Mouse (Mus musculus) limb, embryonic 11.5 days (tissue): ENCODE measurements around the gene Slc39a7. TPM values are rescaled to one million over a fixed set of nuclear protein-coding genes. Genes with fewer than 3 reads are reported as not detected.
"Not testable (repeated sequence)": the region's sequence is repeated elsewhere in the genome, so short reads cannot be mapped to it uniquely, and the experiment has no call there.

Experiments
- ATAC-seq: fragments of 200-750 bp; cut with Nextera tagmentation; 2 replicates; pipeline ENCODE4 v1.8.0; 2017; ENCODE audit warnings: low read depth; ENCODE audit not compliant: insufficient number of reproducible peaks, low FRiP score, low TSS enrichment
- DNase-seq: peaks from one replicate; pipeline ENCODE4 v3.0.0-alpha.2; 2015; ENCODE audit warnings: low spot score
- H3K27ac ChIP-seq: fragments of 300-500 bp; sonication (generic); replicated peaks from 2 replicates; pipeline ENCODE4 v1.5.1; 2014; ENCODE audit warnings: low read depth, mild to moderate bottlenecking, low read length
- H3K27me3 ChIP-seq: fragments of 300-500 bp; sonication (generic); 2 replicates; pipeline ENCODE4 v1.6.1; 2014; ENCODE audit warnings: mild to moderate bottlenecking, low read length, mixed read lengths; ENCODE audit not compliant: control insufficient read depth, insufficient read depth
- H3K36me3 ChIP-seq: fragments of 300-500 bp; sonication (generic); 2 replicates; pipeline ENCODE4 v1.6.1; 2014; ENCODE audit warnings: mild to moderate bottlenecking, low read length, moderate library complexity, mixed read lengths; ENCODE audit not compliant: control insufficient read depth, insufficient read depth
- H3K4me1 ChIP-seq: fragments of 300-500 bp; sonication (generic); 2 replicates; pipeline ENCODE4 v1.6.1; 2014; ENCODE audit warnings: low read length, mixed read lengths; ENCODE audit not compliant: control insufficient read depth, insufficient read depth
- H3K4me2 ChIP-seq: fragments of 300-500 bp; sonication (generic); 2 replicates; pipeline ENCODE4 v1.6.1; 2014; ENCODE audit warnings: low read depth, mild to moderate bottlenecking, moderate library complexity; ENCODE audit not compliant: severe bottlenecking
- H3K4me3 ChIP-seq: fragments of 300-500 bp; sonication (generic); 2 replicates; pipeline ENCODE4 v1.5.1; 2014; ENCODE audit warnings: low read depth, low read length
- H3K9ac ChIP-seq: fragments of 300-500 bp; sonication (generic); 2 replicates; pipeline ENCODE4 v1.6.1; 2014; ENCODE audit warnings: mild to moderate bottlenecking, low read length
- H3K9me3 ChIP-seq: fragments of 300-500 bp; sonication (generic); 2 replicates; pipeline ENCODE4 v1.6.1; 2016; ENCODE audit warnings: low read length; ENCODE audit not compliant: control insufficient read depth
- WGBS: fragments of 180-500 bp; shearing (Covaris S2); extraction: QIAGEN DNeasy Blood & Tissue Kit; methylation state at CpG from one replicate; pipeline ENCODE4 v1.1.7; 2014; 5-methylcytosine and 5-hydroxymethylcytosine counted together
- polyA plus RNA-seq: library from polyadenylated mRNA; unstranded; fragments of >200 nt; fragmentation: Nextera tagmentation; extraction: Ambion mirVana; gene quantifications from 2 replicates; pipeline ENCODE4 v1.2.1, GENCODE M21; 2014

Gene Slc39a7
- polyA plus RNA-seq, 1 experiment from 2014 or later, result 85.6 TPM

DNA sequence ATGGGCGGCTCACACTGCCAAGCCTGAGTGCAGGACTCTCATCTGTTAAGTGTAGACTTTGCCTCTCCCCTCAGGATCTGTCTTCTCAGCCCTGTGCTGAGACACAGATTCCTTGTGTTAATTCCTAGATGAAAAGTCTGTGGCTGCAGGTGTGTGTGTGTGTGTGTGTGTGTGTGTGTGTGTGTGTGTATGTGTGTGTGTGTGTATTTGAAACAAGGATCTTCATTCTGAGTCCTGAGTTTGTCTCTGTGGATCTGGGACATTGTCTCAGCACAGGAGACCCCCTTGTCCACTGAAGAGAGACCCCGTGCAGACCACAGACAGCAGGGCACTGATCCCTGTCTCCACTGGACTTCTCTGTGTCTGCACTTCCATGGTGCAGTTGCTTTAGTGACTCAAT is 30.7 kb downstream of the Slc39a7 start:
- DNase-seq, H3K4me1 ChIP-seq, H3K9ac ChIP-seq, H3K27ac ChIP-seq, H3K4me3 ChIP-seq, H3K9me3 ChIP-seq, ATAC-seq, H3K4me2 ChIP-seq, H3K36me3 ChIP-seq: not testable (repeated sequence)
- WGBS, result 60% methylated on average over 2 of the region's 2 CpGs
- peaks cover 20% of the 10 kb centered on the region for H3K27me3 ChIP-seq

DNA sequence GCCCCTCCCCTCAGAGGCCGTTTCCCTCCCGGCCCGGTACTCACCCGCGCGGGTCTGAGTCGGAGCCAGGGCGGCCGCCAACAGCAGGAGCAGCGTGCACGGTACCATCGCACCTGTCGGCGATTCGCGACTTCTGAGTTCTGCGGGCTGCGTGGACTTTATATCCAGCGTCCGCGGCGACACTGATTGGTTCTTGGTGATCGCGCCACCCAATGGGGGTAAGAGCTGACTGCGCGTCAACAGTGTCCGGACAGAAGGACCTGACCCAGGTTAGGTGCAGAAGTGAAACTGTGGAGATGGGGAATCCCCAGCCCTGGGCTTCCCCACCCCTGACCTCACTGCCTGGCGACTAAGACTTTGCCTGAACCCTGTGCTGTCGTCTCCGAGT is 31.3 kb downstream of the Slc39a7 start, which contains the start of gene H2-K1:
Gene H2-K1 (minus strand): TSS at position 198 of the 388 bp plus-strand sequence.
- H3K36me3 ChIP-seq, result no peaks in the 10 kb centered on the region
- peak within 1 kb of the TSS; percentile 92 for H3K4me2 ChIP-seq
- H3K9ac ChIP-seq, result peak within 1 kb of the TSS; percentile 37
- under 1% methylated on average over 27 of the region's 30 CpGs for WGBS
- H3K9me3 ChIP-seq, result no peaks in the 10 kb centered on the region
- DNase-seq (peak; percentile 76), ATAC-seq (0 out of 2 replicates have a peak, but pooled peaks have one; percentile 44)
- H3K27ac ChIP-seq, result no peak within 1 kb of the TSS
- H3K4me3 ChIP-seq, result peak within 1 kb of the TSS; percentile 41
- H3K4me1 ChIP-seq, result 0 out of 2 replicates have a peak, but pooled peaks cover 2% of the 10 kb centered on the region
- H3K27me3 ChIP-seq, result peaks cover 20% of the 10 kb centered on the region

DNA sequence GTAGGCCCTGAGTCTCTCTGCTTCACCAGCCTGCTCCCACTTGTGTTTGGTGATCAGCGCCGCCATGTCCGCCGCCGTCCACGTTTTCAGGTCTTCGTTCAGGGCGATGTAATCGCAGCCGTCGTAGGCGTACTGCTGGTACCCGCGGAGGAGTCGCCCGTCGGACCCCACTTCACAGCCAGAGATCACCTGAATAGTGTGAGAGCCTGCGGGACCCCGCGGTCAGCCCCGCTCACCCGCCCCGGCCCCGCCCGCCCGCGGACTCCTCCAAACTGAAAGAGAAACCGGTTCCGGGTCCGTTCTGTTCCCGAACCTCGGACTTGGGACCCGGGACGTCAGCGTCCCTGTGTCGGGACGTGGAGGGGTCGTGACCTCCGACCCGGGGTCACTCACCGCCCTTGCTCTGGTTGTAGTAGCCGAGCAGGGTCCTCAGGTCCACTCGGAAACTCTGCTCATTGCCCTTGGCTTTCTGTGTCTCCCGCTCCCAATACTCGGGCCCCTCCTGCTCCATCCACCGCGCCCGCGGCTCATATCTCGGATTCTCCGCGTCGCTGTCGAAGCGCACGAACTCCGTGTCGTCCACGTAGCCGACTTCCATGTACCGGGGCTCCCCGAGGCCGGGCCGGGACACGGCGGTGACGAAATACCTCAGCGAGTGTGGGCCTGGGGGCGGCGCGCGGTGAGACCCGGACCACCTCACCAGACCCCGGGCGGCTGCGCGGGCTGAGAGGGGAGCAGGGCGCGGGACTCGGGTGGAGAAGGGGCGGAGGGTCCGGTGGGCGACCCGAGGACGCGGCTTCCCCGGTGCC is 31.9 kb downstream of the Slc39a7 start:
- DNase-seq, result peak; percentile 47
- Histone ChIP-seq H3K27ac (no peak overlapping the region), H3K4me3 (peak overlapping the region; percentile 41), H3K9me3 (no peaks in the 10 kb centered on the region), H3K36me3 (no peaks in the 10 kb centered on the region), H3K4me2 (peak overlapping the region; percentile 92), H3K27me3 (peaks cover 20% of the 10 kb centered on the region), H3K4me1 (0 out of 2 replicates have a peak, but pooled peaks cover 2% of the 10 kb centered on the region), H3K9ac (peak overlapping the region; percentile 37)
- ATAC-seq, result 0 out of 2 replicates have a peak, but pooled peaks have one; percentile 44
- 3% methylated on average over 83 of the region's 87 CpGs for WGBS

DNA sequence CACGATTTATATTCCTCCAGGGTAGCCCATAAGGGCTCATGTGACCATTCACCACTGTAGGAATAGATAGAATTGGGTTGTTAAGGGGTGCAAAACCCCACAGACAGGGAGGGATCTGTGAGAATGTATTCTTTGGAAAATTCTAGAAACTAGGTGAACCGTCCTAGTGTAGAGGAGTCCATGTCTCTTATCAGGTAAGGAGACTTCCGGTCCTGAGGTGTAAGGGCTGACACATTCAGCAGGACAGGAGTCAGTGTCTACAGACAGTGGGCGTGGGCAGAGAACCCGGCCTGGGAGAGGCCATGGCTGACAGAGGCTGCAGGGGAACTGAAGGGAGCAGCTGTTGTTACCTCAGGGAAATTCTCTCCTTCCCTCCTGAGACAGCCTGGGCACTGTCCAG is 32.8 kb downstream of the Slc39a7 start:
- not testable (repeated sequence) for H3K36me3 ChIP-seq, DNase-seq, H3K4me2 ChIP-seq, H3K4me3 ChIP-seq, H3K27ac ChIP-seq, H3K9ac ChIP-seq, H3K4me1 ChIP-seq, H3K9me3 ChIP-seq, ATAC-seq
- H3K27me3 ChIP-seq, result peaks cover 20% of the 10 kb centered on the region
- 50% methylated on average over 5 of the region's 5 CpGs for WGBS

DNA sequence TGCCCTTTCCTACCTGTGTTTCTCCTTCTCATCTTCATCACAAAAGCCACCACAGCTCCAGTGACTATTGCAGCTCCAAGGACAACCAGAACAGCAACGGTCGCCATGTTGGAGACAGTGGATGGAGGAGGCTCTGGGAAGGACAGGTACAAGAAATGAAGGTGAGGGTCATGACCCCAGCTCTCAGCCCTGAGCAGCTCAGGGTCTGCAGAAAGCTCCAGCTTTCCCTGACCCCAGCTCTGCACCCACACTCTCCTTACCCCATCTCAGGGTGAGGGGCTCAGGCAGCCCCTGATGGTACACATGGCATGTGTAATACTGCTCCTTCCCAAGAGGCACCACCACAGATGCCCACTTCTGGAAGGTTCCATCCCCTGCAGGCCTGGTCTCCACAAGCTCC is 34.5 kb downstream of the Slc39a7 start:
- DNase-seq, ATAC-seq, H3K4me1 ChIP-seq, H3K9me3 ChIP-seq, H3K36me3 ChIP-seq, H3K4me3 ChIP-seq, H3K9ac ChIP-seq, H3K4me2 ChIP-seq, H3K27ac ChIP-seq: not testable (repeated sequence)
- 82% methylated on average over 2 of the region's 2 CpGs for WGBS
- peaks cover 20% of the 10 kb centered on the region for H3K27me3 ChIP-seq

DNA sequence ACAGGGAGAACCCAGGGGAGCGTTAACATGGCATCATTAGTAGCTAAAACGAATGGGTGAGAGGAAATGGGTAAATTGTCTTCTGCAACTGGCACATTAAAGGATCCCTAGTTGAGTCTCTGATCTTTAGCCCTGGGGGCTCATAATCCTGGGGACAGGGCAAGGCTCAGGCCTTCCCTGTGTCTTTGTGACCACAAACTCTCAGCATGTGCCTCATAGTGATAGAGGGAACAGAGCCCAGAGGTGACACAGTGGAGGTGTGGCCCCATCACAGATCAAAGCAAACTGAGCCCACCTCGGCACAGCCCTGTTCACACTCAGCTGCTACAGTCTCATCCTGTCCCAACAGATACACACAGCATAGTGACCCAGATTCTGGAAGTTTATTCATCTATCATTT is 35.8 kb downstream of the Slc39a7 start:
- WGBS, result 27% methylated on average over 3 of the region's 3 CpGs
- H3K9ac ChIP-seq, result no peak overlapping the region

GRCm38 (mm10) chr17:33994959-33995358 is 36.5 kb downstream of the Slc39a7 start:
- DNase-seq, result no peak
- Histone ChIP-seq H3K4me1 (0 out of 2 replicates have a peak, but pooled peaks cover 2% of the 10 kb centered on the region), H3K4me3 (no peak overlapping the region), H3K9me3 (no peaks in the 10 kb centered on the region), H3K27ac (no peak overlapping the region), H3K27me3 (peaks cover 12% of the 10 kb centered on the region), H3K4me2 (no peak overlapping the region), H3K36me3 (no peaks in the 10 kb centered on the region), H3K9ac (no peak overlapping the region)
- no peak for ATAC-seq
- 91% methylated on average over 8 of the region's 8 CpGs for WGBS

More for the DNA sequence above, 35.8 kb downstream of the Slc39a7 start:
- 0 out of 2 replicates have a peak, but pooled peaks cover 2% of the 10 kb centered on the region for H3K4me1 ChIP-seq
- no peak overlapping the region for H3K4me3 ChIP-seq
- DNase-seq (no peak), ATAC-seq (no peak)
- no peak overlapping the region for H3K27ac ChIP-seq
- no peaks in the 10 kb centered on the region for H3K9me3 ChIP-seq
- H3K27me3 ChIP-seq, result peaks cover 19% of the 10 kb centered on the region
- H3K36me3 ChIP-seq, result no peaks in the 10 kb centered on the region
- no peak overlapping the region for H3K4me2 ChIP-seq

GRCm38 (mm10) chr17:33991788-33992664 is 39.5 kb downstream of the Slc39a7 start:
- H3K9ac ChIP-seq, result no peak overlapping the region
- H3K27ac ChIP-seq, result no peak overlapping the region
- H3K4me3 ChIP-seq, result no peak overlapping the region
- no peaks in the 10 kb centered on the region for H3K36me3 ChIP-seq
- DNase-seq (peak; percentile 79), ATAC-seq (no peak)
- no peak overlapping the region for H3K4me2 ChIP-seq
- no peaks in the 10 kb centered on the region for H3K27me3 ChIP-seq
- 35% methylated on average over 10 of the region's 10 CpGs for WGBS
- H3K9me3 ChIP-seq, result no peaks in the 10 kb centered on the region
- H3K4me1 ChIP-seq, result no peaks in the 10 kb centered on the region
